Mouse (Mus musculus) hindbrain, embryonic 15.5 days (tissue): ENCODE results near the gene Rpp14. TPM values are rescaled to one million over a fixed set of nuclear protein-coding genes. Genes with fewer than 3 reads are reported as not detected.
A peak's percentile ranks its signal among the peaks of the same experiment; 100 is the strongest.

ENCODE experiments used
- ATAC-seq: fragments of 200-750 bp; cut with Nextera tagmentation; 2 replicates; pipeline ENCODE4 v1.8.0; 2017; ENCODE audit warnings: low read depth, moderate number of reproducible peaks, moderate TSS enrichment; ENCODE audit not compliant: low FRiP score
- H3K27ac ChIP-seq: fragments of 300-500 bp; sonication (generic); replicated peaks from 2 replicates; pipeline ENCODE4 v1.5.1; 2015; ENCODE audit warnings: mild to moderate bottlenecking, inconsistent platforms
- H3K27me3 ChIP-seq: fragments of 300-500 bp; sonication (generic); 2 replicates; pipeline ENCODE4 v1.6.1; 2015; ENCODE audit warnings: control low read depth, inconsistent platforms
- H3K36me3 ChIP-seq: fragments of 300-500 bp; sonication (generic); 2 replicates; pipeline ENCODE4 v1.6.1; 2015; ENCODE audit warnings: control low read depth, inconsistent platforms
- H3K4me1 ChIP-seq: fragments of 300-500 bp; sonication (generic); replicated peaks from 2 replicates; pipeline ENCODE4 v1.6.1; 2015; ENCODE audit warnings: control low read depth, inconsistent platforms
- H3K4me2 ChIP-seq: fragments of 300-500 bp; sonication (generic); 2 replicates; pipeline ENCODE4 v1.6.1; 2015; ENCODE audit warnings: moderate library complexity, mild to moderate bottlenecking, inconsistent platforms
- H3K4me3 ChIP-seq: fragments of 300-500 bp; sonication (generic); 2 replicates; pipeline ENCODE4 v1.5.1; 2015; ENCODE audit warnings: mild to moderate bottlenecking, inconsistent platforms
- H3K9ac ChIP-seq: fragments of 300-500 bp; sonication (generic); 2 replicates; pipeline ENCODE4 v1.6.1; 2015; ENCODE audit warnings: inconsistent platforms
- H3K9me3 ChIP-seq: fragments of 300-500 bp; sonication (generic); 2 replicates; pipeline ENCODE4 v1.6.1; 2016; ENCODE audit warnings: control low read depth, inconsistent platforms
- WGBS: fragments of 180-500 bp; shearing (Covaris S2); methylation state at CpG from one replicate; pipeline ENCODE4 v1.1.7; 2015; 5-methylcytosine and 5-hydroxymethylcytosine counted together
- polyA plus RNA-seq: library from polyadenylated mRNA; unstranded; fragments of >200 nt; fragmentation: Nextera tagmentation; extraction: Ambion mirVana; gene quantifications from 2 replicates; pipeline ENCODE4 v1.2.1, GENCODE M21; 2015

Rpp14 gene
- 46.6 and 47.4 TPM in 2 replicates for polyA plus RNA-seq

DNA sequence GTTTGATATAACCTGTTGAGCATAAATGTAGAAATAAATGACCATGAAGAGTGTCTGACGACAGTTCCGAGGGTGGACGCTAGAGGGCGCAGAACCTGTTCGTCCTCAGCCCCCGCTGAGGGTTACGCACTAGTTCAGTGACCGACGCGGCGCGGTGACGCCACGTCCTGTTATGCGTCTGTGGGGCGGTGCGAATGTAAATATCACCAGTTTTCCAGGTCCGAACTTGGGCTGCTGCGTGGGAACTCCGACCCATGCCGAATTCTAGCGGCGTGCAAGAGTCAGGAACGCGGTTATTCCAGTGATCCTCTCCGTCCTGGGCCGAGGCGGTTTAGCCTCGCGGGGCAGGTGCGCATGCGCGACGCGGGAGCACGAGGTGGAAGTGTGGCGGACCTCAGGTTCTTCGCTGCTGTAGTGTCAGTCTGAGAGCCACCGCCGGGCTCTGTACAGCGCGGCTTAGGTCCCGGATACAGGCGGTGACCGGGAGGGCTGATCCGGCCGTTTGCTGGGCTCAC, at the start of gene Rpp14:
Gene Rpp14 (plus strand): TSS at position 203 of the 515 bp plus-strand sequence.
- under 1% methylated on average over 47 of the region's 47 CpGs for WGBS
- Histone ChIP-seq H3K27me3 (no peaks in the 10 kb centered on the region), H3K9me3 (no peaks in the 10 kb centered on the region), H3K9ac (peak within 1 kb of the TSS; percentile 69), H3K4me3 (peak within 1 kb of the TSS; percentile 52), H3K4me1 (peaks cover 16% of the 10 kb centered on the region), H3K27ac (peak within 1 kb of the TSS; percentile 86), H3K36me3 (peaks cover 9% of the 10 kb centered on the region), H3K4me2 (peak within 1 kb of the TSS; percentile 93)
- peak; percentile 96 for ATAC-seq

DNA sequence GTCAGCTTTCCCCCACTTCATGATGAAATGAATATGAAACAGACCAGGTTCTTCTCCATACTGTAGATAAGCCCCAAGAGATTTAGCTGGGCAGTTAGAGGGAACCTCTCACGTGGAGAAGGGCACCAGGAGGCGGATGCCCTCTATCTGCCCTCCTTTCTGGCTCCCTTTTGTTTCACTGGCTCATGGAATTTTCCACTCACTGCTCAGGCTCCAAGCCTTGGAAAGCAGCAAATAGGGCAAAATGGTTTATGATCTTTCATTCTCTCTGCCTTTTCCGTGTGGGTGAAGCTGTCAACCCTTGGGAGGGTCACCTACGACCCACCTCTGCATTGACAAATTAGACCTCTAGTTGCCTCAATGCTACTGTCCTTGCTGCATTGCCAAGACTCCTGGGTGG, 49.6 kb upstream of the Rpp14 start:
- Histone ChIP-seq H3K9me3 (no peaks in the 10 kb centered on the region), H3K4me3 (no peak overlapping the region), H3K4me2 (no peak overlapping the region), H3K27ac (no peak overlapping the region), H3K27me3 (no peaks in the 10 kb centered on the region), H3K4me1 (0 out of 2 replicates have a peak, but pooled peaks cover 3% of the 10 kb centered on the region), H3K36me3 (no peaks in the 10 kb centered on the region), H3K9ac (no peak overlapping the region)
- no peak for ATAC-seq
- WGBS = 46% methylated on average over 4 of the region's 4 CpGs

DNA sequence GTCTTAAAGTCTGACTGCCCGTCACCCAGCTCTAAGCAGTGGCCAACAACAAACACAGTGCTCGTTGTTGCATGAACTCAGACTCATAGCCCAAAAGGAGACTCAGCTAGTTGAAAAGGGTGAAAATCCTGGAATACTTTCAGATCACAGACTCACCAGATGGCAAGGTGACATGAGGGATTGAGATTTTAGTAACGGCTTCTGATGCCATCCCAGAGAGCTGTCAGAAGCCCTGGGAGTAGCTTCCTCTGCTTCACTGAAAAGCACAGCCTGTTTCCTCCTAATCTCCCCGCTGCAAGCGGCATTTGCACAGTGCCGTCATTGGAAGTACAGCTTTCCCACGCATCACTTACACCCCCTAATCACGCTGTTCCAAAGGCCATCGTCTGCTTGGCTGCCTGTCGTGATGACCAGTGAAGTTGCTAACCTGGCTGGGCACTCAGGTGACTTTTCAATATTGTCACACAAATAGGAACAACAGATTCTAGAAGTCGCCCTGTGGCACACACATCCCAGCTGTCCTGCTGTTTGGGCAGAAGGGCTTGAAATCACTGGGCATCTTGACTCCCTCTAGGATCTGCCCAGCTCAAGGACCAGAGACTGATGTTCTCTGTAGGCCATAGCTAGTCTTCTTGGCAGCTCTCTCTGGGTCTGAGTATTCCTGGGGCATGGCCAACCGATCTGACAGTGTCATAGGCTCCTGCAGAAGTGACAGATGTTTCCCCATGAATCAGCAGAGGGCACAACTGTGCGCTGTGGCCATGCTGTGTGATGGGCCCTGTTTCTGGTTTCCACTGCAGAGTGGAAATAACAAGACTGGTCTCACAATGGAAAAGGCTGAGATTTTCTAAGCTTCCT, 47.9 kb upstream of the Rpp14 start:
- Histone ChIP-seq H3K4me2 (no peak overlapping the region), H3K4me3 (no peak overlapping the region), H3K36me3 (no peaks in the 10 kb centered on the region), H3K27ac (peak overlapping the region; percentile 45), H3K4me1 (0 out of 2 replicates have a peak, but pooled peaks cover 3% of the 10 kb centered on the region), H3K27me3 (no peaks in the 10 kb centered on the region), H3K9me3 (no peaks in the 10 kb centered on the region), H3K9ac (no peak overlapping the region)
- 64% methylated on average over 13 of the region's 13 CpGs for WGBS
- ATAC-seq = peak; percentile 51

DNA sequence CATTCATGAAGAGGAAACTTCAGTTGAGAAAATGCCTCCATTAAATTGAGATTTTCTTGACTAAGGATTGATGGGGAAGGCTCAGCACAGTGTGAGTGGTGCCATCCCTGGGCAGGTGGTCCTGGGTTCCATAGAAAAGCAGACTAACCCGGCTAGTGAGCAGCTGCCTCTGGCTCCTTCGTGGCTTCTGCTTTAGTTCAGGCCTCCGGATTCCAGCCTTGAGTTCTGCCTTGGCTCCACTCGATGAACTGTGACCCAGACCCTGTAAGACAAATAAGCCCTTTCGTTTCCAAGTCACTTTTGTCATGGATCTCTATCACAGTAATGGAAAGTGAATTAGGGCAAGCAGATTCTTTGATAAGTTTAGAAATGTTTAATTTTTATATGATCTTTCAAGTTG, 45.6 kb upstream of the Rpp14 start:
- no peak for ATAC-seq
- Histone ChIP-seq H3K27me3 (no peaks in the 10 kb centered on the region), H3K4me2 (no peak overlapping the region), H3K4me3 (no peak overlapping the region), H3K27ac (no peak overlapping the region), H3K9me3 (no peaks in the 10 kb centered on the region), H3K36me3 (no peaks in the 10 kb centered on the region), H3K9ac (no peak overlapping the region), H3K4me1 (0 out of 2 replicates have a peak, but pooled peaks cover 3% of the 10 kb centered on the region)
- WGBS = 80% methylated on average over 5 of the region's 5 CpGs

DNA sequence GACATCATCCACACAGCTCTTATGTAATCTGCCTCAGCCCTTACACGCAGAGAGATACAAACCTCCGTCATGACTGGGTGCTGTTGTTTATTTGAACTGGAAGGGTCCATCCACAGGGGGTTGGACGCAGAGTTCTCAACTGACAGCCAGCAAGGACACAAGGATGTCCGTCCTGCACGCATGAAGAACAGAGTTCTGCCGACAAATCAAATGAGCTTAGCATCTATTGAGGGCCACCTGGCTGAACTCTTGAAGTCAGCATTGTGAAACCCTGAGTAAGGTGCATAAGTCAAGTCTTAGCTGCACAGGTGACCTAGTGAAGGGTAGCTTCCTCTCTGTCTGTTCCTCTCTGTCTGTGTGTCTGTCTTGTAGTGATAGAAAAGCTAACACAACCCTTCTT, 44.2 kb upstream of the Rpp14 start:
- no peaks in the 10 kb centered on the region for H3K27me3 ChIP-seq
- 87% methylated on average over 6 of the region's 6 CpGs for whole genome bisulfite sequencing
- H3K9ac ChIP-seq = no peak overlapping the region
- no peak overlapping the region for H3K4me2 ChIP-seq
- ATAC-seq = no peak
- H3K4me1 ChIP-seq = 0 out of 2 replicates have a peak, but pooled peaks cover 3% of the 10 kb centered on the region
- H3K4me3 ChIP-seq = no peak overlapping the region
- H3K36me3 ChIP-seq = peaks cover 4% of the 10 kb centered on the region; the same call in 1 of the 2 replicates
- no peaks in the 10 kb centered on the region for H3K9me3 ChIP-seq
- H3K27ac ChIP-seq = no peak overlapping the region

DNA sequence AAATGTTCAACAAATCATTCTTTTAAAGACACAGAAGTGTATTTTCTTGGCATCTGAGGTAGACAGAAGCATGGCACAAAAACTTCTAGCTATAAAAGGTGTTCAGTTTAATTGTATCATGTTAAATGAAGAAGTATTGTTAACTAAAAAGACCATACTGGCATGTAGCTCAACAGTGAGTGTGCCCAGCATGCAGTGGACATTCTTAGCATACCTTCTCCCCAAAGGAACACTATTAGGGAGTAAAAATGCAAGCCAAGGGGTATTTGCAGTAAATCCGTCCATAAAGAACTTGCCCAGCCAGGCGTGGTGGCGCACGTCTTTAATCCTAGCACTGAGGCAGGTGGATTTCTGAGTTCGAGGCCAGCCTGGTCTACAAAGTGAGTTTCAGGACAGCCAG, 43.8 kb upstream of the Rpp14 start:
- Histone ChIP-seq H3K36me3 (peaks cover 5% of the 10 kb centered on the region; the same call in 1 of the 2 replicates), H3K4me1 (0 out of 2 replicates have a peak, but pooled peaks cover 3% of the 10 kb centered on the region), H3K9me3 (no peaks in the 10 kb centered on the region), H3K27me3 (no peaks in the 10 kb centered on the region), H3K4me2 (no peak overlapping the region), H3K9ac (no peak overlapping the region), H3K27ac (no peak overlapping the region), H3K4me3 (no peak overlapping the region)
- WGBS = 85% methylated on average over 5 of the region's 5 CpGs
- ATAC-seq = no peak

DNA sequence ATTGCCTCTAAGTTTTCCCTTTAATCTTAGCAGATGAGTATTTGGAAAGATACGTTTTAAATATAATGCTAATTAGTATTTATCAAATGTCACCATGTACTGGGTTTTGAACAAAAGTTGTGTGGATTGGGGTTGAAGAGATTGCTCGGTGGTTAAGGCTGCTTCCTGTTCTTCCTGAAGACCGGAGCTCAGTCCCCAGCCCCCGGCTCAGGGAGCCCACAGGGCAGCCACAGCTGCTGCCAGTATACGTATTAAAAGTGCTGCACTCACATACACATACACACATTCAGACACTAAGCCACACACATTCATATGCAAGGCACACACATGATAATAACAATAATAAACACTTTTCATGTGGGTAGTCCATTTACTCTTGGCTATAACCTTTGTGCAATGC, 42.0 kb upstream of the Rpp14 start:
- 83% methylated on average over 5 of the region's 5 CpGs for WGBS
- peaks cover 14% of the 10 kb centered on the region for H3K36me3 ChIP-seq
- no peak for ATAC-seq
- no peak overlapping the region for H3K27ac ChIP-seq
- no peaks in the 10 kb centered on the region for H3K4me1 ChIP-seq
- no peak overlapping the region for H3K4me3 ChIP-seq
- H3K9me3 ChIP-seq = no peaks in the 10 kb centered on the region
- no peak overlapping the region for H3K9ac ChIP-seq
- no peak overlapping the region for H3K4me2 ChIP-seq
- no peaks in the 10 kb centered on the region for H3K27me3 ChIP-seq

DNA sequence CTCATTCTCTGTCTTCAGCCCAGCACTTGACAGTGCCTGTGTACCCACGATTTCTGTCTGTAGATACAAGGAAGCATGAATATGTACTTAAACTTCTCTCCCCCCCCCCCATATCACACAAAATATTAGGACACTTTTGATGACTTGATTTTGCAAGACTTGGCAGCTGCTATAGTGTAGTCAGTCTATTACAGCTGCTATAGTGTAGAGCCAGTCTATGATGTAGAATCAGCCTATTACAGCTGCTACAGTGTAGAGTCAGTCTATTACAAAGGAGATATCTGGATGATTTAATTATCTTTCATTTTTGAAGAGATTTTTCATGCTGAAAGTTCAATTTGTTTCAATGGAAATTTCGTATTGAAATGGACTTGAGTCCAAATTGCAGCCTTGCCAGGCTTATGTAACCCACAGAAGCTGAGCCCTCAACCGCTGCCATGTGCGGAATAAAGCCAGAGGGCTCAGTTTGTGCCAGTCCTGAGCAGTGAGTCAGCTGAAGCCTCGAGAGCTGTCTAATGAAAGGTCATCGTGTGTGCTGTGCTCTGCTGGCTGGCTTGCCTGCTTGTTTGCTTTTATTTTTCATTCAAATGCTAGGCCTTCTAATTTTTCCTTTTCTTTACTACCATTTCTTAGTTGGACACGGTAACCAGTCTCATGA, 41.2 kb upstream of the Rpp14 start:
- no peaks in the 10 kb centered on the region for H3K9me3 ChIP-seq
- H3K27ac ChIP-seq = no peak overlapping the region
- no peaks in the 10 kb centered on the region for H3K27me3 ChIP-seq
- no peak overlapping the region for H3K9ac ChIP-seq
- ATAC-seq = 0 out of 2 replicates have a peak, but pooled peaks have one; percentile 65
- no peak overlapping the region for H3K4me3 ChIP-seq
- H3K4me1 ChIP-seq = no peaks in the 10 kb centered on the region
- 79% methylated on average over 7 of the region's 7 CpGs for WGBS
- peaks cover 14% of the 10 kb centered on the region for H3K36me3 ChIP-seq
- no peak overlapping the region for H3K4me2 ChIP-seq

DNA sequence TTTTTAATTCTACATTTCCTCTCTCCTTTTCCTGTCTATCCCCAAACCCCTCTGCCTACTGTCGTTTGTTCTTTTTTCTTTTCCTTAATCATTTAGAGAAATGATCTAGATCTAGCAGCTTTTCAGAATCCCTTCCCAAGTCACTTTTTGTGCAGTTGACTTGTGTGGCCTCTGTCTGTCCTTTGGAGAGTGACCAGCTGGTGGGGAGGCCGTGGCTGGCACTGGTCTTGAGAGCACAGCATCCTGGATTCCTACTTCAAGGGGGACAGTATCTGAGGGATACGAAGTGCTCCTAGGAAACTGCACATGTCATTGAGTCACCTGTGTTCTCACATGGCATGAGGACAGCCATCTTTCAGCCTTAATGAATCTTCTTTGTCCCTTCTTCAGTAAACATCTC, 40.0 kb upstream of the Rpp14 start:
- ATAC-seq = no peak
- Histone ChIP-seq H3K4me2 (no peak overlapping the region), H3K27me3 (no peaks in the 10 kb centered on the region), H3K4me3 (no peak overlapping the region), H3K36me3 (peaks cover 14% of the 10 kb centered on the region), H3K9ac (no peak overlapping the region), H3K4me1 (no peaks in the 10 kb centered on the region), H3K9me3 (no peaks in the 10 kb centered on the region), H3K27ac (no peak overlapping the region)
- 83% methylated on average over 3 of the region's 3 CpGs for WGBS

DNA sequence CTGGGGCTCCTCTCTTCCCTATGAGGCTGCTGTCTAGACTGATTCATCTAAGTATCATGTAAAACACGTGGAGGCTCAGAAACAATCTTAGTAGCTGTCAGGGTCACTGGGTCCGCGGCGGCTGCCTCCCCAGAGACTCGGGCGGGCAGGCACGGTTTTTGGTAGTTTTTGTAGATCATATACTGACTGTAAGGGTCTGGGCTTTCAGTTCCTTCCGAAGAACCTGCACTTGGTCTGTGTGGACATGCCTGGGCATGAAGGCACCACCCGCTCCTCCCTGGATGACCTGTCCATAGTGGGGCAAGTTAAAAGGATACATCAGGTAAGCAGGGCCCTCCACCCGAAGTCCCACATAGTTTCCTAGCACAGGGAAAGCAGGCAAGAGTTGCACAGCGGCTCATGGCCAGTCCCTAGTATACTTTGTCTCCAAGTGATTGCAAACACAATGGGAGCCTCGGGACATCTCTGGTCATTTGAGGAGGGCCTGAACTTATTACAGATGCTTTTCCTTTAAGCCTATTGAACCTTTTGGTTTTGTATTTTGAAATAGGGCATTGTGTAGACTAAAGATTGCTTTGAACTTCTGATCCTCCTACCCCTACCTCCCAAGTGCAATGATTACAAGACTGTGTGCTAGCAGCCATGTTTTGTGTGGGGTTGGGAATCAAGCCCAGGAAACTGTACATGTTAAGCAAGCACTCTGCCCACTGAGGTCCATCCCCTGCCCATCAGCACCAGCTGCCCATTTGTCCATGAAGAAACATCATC, 39.1 kb upstream of the Rpp14 start:
- H3K4me1 ChIP-seq = no peaks in the 10 kb centered on the region
- H3K36me3 ChIP-seq = peaks cover 16% of the 10 kb centered on the region
- no peak overlapping the region for H3K4me3 ChIP-seq
- ATAC-seq = no peak
- H3K27ac ChIP-seq = no peak overlapping the region
- H3K9me3 ChIP-seq = no peaks in the 10 kb centered on the region
- H3K9ac ChIP-seq = no peak overlapping the region
- no peaks in the 10 kb centered on the region for H3K27me3 ChIP-seq
- 88% methylated on average over 12 of the region's 12 CpGs for WGBS
- no peak overlapping the region for H3K4me2 ChIP-seq

DNA sequence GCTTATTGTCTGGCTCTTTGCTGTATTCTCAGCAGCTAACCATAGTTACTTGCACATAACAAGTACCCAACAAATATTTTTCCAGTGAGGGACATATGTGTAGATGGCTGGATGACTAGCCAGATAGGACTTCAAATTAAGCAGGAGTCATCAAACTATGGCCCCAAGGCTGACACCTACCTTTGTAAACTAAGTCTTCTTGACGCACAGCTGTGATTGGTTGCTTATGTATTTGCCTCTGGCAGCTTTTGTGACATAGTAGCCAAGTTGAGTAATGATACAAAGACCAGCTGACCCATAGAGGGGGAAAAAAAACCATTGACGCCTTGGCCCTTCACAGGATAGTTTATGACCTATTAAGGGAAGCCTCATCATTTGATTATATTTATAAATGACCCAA, 38.0 kb upstream of the Rpp14 start:
- no peak overlapping the region for H3K4me2 ChIP-seq
- no peaks in the 10 kb centered on the region for H3K4me1 ChIP-seq
- WGBS = 83% methylated on average over 2 of the region's 2 CpGs
- no peaks in the 10 kb centered on the region for H3K27me3 ChIP-seq
- no peak overlapping the region for H3K4me3 ChIP-seq
- H3K36me3 ChIP-seq = peaks cover 21% of the 10 kb centered on the region
- no peaks in the 10 kb centered on the region for H3K9me3 ChIP-seq
- ATAC-seq = no peak
- H3K9ac ChIP-seq = no peak overlapping the region
- no peak overlapping the region for H3K27ac ChIP-seq
